Mouse (Mus musculus) midbrain, embryonic 10.5 days (tissue): ENCODE data around the gene Osgep. TPM values are rescaled to one million over a fixed set of nuclear protein-coding genes. Genes with fewer than 3 reads are reported as not detected.
"Not testable (repeated sequence)": the region's sequence is repeated elsewhere in the genome, so short reads cannot be mapped to it uniquely, and the experiment has no call there.

Experiments
- DNase-seq: peaks from one replicate; pipeline ENCODE4 v3.0.0-alpha.2; 2017; ENCODE audit warnings: low spot score
- H3K27ac ChIP-seq: fragments of 300-500 bp; sonication (generic); replicated peaks from 2 replicates; pipeline ENCODE4 v1.5.1; 2016; ENCODE audit warnings: mild to moderate bottlenecking
- H3K27me3 ChIP-seq: fragments of 300-500 bp; sonication (generic); 2 replicates; pipeline ENCODE4 v1.6.1; 2016; ENCODE audit warnings: low read depth, mild to moderate bottlenecking; ENCODE audit not compliant: poor library complexity, severe bottlenecking
- H3K36me3 ChIP-seq: fragments of 300-500 bp; sonication (generic); 2 replicates; pipeline ENCODE4 v1.6.1; 2016; ENCODE audit warnings: mild to moderate bottlenecking, moderate library complexity
- H3K4me1 ChIP-seq: fragments of 300-500 bp; sonication (generic); 2 replicates; pipeline ENCODE4 v1.6.1; 2016
- H3K4me3 ChIP-seq: fragments of 300-500 bp; sonication (generic); 2 replicates; pipeline ENCODE4 v1.5.1; 2016; ENCODE audit warnings: mild to moderate bottlenecking, moderate library complexity
- H3K9me3 ChIP-seq: fragments of 300-500 bp; sonication (generic); replicated peaks from 2 replicates; pipeline ENCODE4 v1.6.1; 2016; ENCODE audit warnings: mild to moderate bottlenecking
- whole genome bisulfite sequencing: fragments of 180-500 bp; shearing (Covaris S2); methylation state at CpG from one replicate; pipeline ENCODE4 v1.1.7; 2016; 5-methylcytosine and 5-hydroxymethylcytosine counted together
- polyA plus RNA-seq: library from polyadenylated mRNA; unstranded; fragments of >200 nt; fragmentation: Nextera tagmentation; extraction: Ambion mirVana; gene quantifications from 2 replicates; pipeline ENCODE4 v1.2.1, GENCODE M21; 2016

Osgep gene
- polyA plus RNA-seq, 1 experiment from 2014 or later: 192 TPM

GRCm38 (mm10) chr14:50866966-50867365 lies 57.7 kb downstream of the Osgep start:
- H3K36me3 ChIP-seq: peaks cover 8% of the 10 kb centered on the region
- no peak for DNase-seq
- H3K4me1 ChIP-seq: peaks cover 12% of the 10 kb centered on the region
- no peak overlapping the region for H3K27ac ChIP-seq
- WGBS: 95% methylated on average over 3 of the region's 3 CpGs
- H3K9me3 ChIP-seq: no peaks in the 10 kb centered on the region
- no peaks in the 10 kb centered on the region for H3K27me3 ChIP-seq
- no peak overlapping the region for H3K4me3 ChIP-seq

- H3K4me1 ChIP-seq, H3K27me3 ChIP-seq, H3K9me3 ChIP-seq, DNase-seq, H3K27ac ChIP-seq, H3K4me3 ChIP-seq: not testable (repeated sequence)
- H3K36me3 ChIP-seq: peaks cover 14% of the 10 kb centered on the region
These were observed 59.7 kb downstream of the Osgep start for GRCm38 (mm10) chr14:50865005-50865404.

GRCm38 (mm10) chr14:50862641-50863040 lies 62.1 kb downstream of the Osgep start:
- Histone ChIP-seq H3K4me1 (no peaks in the 10 kb centered on the region), H3K9me3 (peaks cover 4% of the 10 kb centered on the region; the same call in 1 of the 2 replicates), H3K27ac (no peak overlapping the region), H3K27me3 (no peaks in the 10 kb centered on the region), H3K36me3 (peaks cover 19% of the 10 kb centered on the region), H3K4me3 (no peak overlapping the region)
- DNase-seq: no peak
- WGBS: 91% methylated on average over 10 of the region's 10 CpGs

Other genes starting within 250 kb of the Osgep start
- gene Olfr747, start 231.7 kb downstream of the Osgep start, polyA plus RNA-seq: not detected in 2 replicates
- not detected in 2 replicates for gene Olfr748, start 217.5 kb downstream of the Osgep start, polyA plus RNA-seq
- gene Olfr749, start 179.8 kb downstream of the Osgep start, polyA plus RNA-seq: not detected in 2 replicates
- 116 and 127 TPM in 2 replicates for gene Ttc5, start 139.4 kb downstream of the Osgep start, polyA plus RNA-seq
- not detected in 2 replicates for gene Ccnb1ip1, start 117.2 kb downstream of the Osgep start, polyA plus RNA-seq
- gene Parp2, start 117.1 kb downstream of the Osgep start, polyA plus RNA-seq: 70.3 and 74.5 TPM in 2 replicates
- gene Tep1, start 54.3 kb downstream of the Osgep start, polyA plus RNA-seq: 3.9 and 5.0 TPM in 2 replicates
- 0.12 and 0.14 TPM in 2 replicates for gene Klhl33, start 27.4 kb downstream of the Osgep start, polyA plus RNA-seq
- gene Apex1, start 75 bp upstream of the Osgep start, polyA plus RNA-seq: 412 and 447 TPM in 2 replicates
- 50.4 and 55.6 TPM in 2 replicates for gene Pip4p1, start 6.0 kb upstream of the Osgep start, polyA plus RNA-seq
- 73.9 and 85.1 TPM in 2 replicates for gene Pnp, start 6.2 kb upstream of the Osgep start, polyA plus RNA-seq
- gene Gm49342, start 19.6 kb upstream of the Osgep start, polyA plus RNA-seq: not detected in 2 replicates
- 0.15 and 0.78 TPM in 2 replicates for gene Pnp2, start 31.1 kb upstream of the Osgep start, polyA plus RNA-seq
- gene Rnase10, start 82.9 kb upstream of the Osgep start, polyA plus RNA-seq: not detected in 2 replicates
- not detected in 2 replicates for gene Rnase9, start 117.0 kb upstream of the Osgep start, polyA plus RNA-seq
- gene Rnase11, start 125.3 kb upstream of the Osgep start, polyA plus RNA-seq: not detected in 2 replicates
- not detected in 2 replicates for gene Rnase12, start 132.8 kb upstream of the Osgep start, polyA plus RNA-seq
- not detected in 2 replicates for gene Olfr750, start 149.5 kb upstream of the Osgep start, polyA plus RNA-seq
- 8.2 and 9.5 TPM in 2 replicates for gene Rnase4, start 166.2 kb upstream of the Osgep start, polyA plus RNA-seq
- 1.7 and 2.2 TPM in 2 replicates for gene Ang, start 166.3 kb upstream of the Osgep start, polyA plus RNA-seq
- gene Eddm3b, start 189.5 kb upstream of the Osgep start, polyA plus RNA-seq: 0.16 TPM in 1 of 2 replicates, not detected in the other
- 0.10 and 0.22 TPM in 2 replicates for gene Rnase6, start 199.0 kb upstream of the Osgep start, polyA plus RNA-seq
- 0.22 TPM in 1 of 2 replicates, not detected in the other for gene Rnase1, start 221.9 kb upstream of the Osgep start, polyA plus RNA-seq
- not detected in 2 replicates for gene Rnase2b, start 237.4 kb upstream of the Osgep start, polyA plus RNA-seq